Mouse (Mus musculus) thymus, postnatal 4 days (tissue): ENCODE measurements around the gene Jdp2.

Source experiments
- DNase-seq: peaks from one replicate; pipeline ENCODE4 v3.0.0; 2021

Jdp2 gene

GRCm38 (mm10) chr12:85639326-85640008 is 40.6 kb downstream of the Jdp2 start:
- no peak for DNase-seq

- no peak for DNase-seq
Observed at GRCm38 (mm10) chr12:85640852-85641563, 42.2 kb downstream of the Jdp2 start.

- DNase-seq, result no peak
Observed at GRCm38 (mm10) chr12:85641564-85641931, 42.7 kb downstream of the Jdp2 start.

GRCm38 (mm10) chr12:85643735-85644134 is 44.9 kb downstream of the Jdp2 start:
- no peak for DNase-seq

GRCm38 (mm10) chr12:85645664-85646063 is 46.8 kb downstream of the Jdp2 start:
- DNase-seq, result peak; percentile 86

GRCm38 (mm10) chr12:85647346-85647745 is 48.5 kb downstream of the Jdp2 start:
- DNase-seq, result peak; percentile 77

GRCm38 (mm10) chr12:85647955-85648354 is 49.1 kb downstream of the Jdp2 start:
- no peak for DNase-seq

GRCm38 (mm10) chr12:85659319-85659718 is 60.5 kb downstream of the Jdp2 start:
- no peak for DNase-seq

GRCm38 (mm10) chr12:85660855-85661254 is 62.0 kb downstream of the Jdp2 start:
- DNase-seq, result peak; percentile 63

GRCm38 (mm10) chr12:85662232-85662631 is 63.4 kb downstream of the Jdp2 start:
- DNase-seq, result peak; percentile 19

- DNase-seq, result peak; percentile 84
Observed at GRCm38 (mm10) chr12:85662896-85663295, 64.1 kb downstream of the Jdp2 start.

GRCm38 (mm10) chr12:85666112-85666511 is 67.3 kb downstream of the Jdp2 start:
- DNase-seq, result no peak

- no peak for DNase-seq
Observed at GRCm38 (mm10) chr12:85667071-85667470, 68.2 kb downstream of the Jdp2 start.

GRCm38 (mm10) chr12:85668696-85669095 is 69.9 kb downstream of the Jdp2 start:
- DNase-seq, result no peak

- DNase-seq, result no peak
Observed at GRCm38 (mm10) chr12:85670080-85670479, 71.3 kb downstream of the Jdp2 start.

GRCm38 (mm10) chr12:85673914-85674313 is 75.1 kb downstream of the Jdp2 start:
- DNase-seq, result no peak

GRCm38 (mm10) chr12:85679117-85679516 is 80.3 kb downstream of the Jdp2 start:
- no peak for DNase-seq

- DNase-seq, result no peak
Observed at GRCm38 (mm10) chr12:85679808-85680207, 81.0 kb downstream of the Jdp2 start.

GRCm38 (mm10) chr12:85682328-85682727 is 83.5 kb downstream of the Jdp2 start:
- DNase-seq, result peak; percentile 52

- DNase-seq, result no peak
Observed at GRCm38 (mm10) chr12:85684411-85685275, 85.8 kb downstream of the Jdp2 start.

- DNase-seq, result peak; percentile 71
Observed at GRCm38 (mm10) chr12:85686466-85687216, 87.8 kb downstream of the Jdp2 start, which contains the start of gene Batf. Gene Batf, plus strand, starts transcription at chr12:85686669.

- DNase-seq, result no peak
Observed at GRCm38 (mm10) chr12:85687217-85687533, 88.3 kb downstream of the Jdp2 start.

- peak; percentile 33 for DNase-seq
Observed at GRCm38 (mm10) chr12:85687846-85688245, 89.0 kb downstream of the Jdp2 start.
